Mouse (Mus musculus): ENCODE data around the gene Gm3239. TPM values are rescaled to one million over a fixed set of nuclear protein-coding genes. Genes with fewer than 3 reads are reported as not detected.
"Not testable (repeated sequence)": the region's sequence is repeated elsewhere in the genome, so short reads cannot be mapped to it uniquely, and the experiment has no call there.

Gene Gm3239
- 0.22 and 0.77 TPM in 2 replicates for polyA plus RNA-seq (2015; fragmentation: Nextera tagmentation; extraction: Ambion mirVana)

GRCm38 (mm10) chr14:4663892-4664291 is at the start of gene Gm3239:
Gene Gm3239 (plus strand): TSS chr14:4664192.
- not testable (repeated sequence) for H3K36me3 ChIP-seq; H3K9me3 ChIP-seq; H3K27me3 ChIP-seq; ATAC-seq (replicated peaks); H3K4me2 ChIP-seq (replicated peaks); H3K27ac ChIP-seq (replicated peaks); H3K9ac ChIP-seq (replicated peaks); H3K4me3 ChIP-seq; H3K4me1 ChIP-seq
- no CpG with 5 or more reads among the region's 2 CpGs for WGBS

GRCm38 (mm10) chr14:4632052-4632451 is 31.9 kb upstream of the Gm3239 start, which contains the start of gene Gm8159:
Gene Gm8159 (plus strand): TSS chr14:4632352.
- H3K4me3 ChIP-seq; H3K9me3 ChIP-seq; ATAC-seq (replicated peaks); H3K27me3 ChIP-seq; H3K4me2 ChIP-seq (replicated peaks); H3K4me1 ChIP-seq; H3K36me3 ChIP-seq; H3K9ac ChIP-seq (replicated peaks); H3K27ac ChIP-seq (replicated peaks): not testable (repeated sequence)
- WGBS: no CpG with 5 or more reads among the region's 2 CpGs

DNA sequence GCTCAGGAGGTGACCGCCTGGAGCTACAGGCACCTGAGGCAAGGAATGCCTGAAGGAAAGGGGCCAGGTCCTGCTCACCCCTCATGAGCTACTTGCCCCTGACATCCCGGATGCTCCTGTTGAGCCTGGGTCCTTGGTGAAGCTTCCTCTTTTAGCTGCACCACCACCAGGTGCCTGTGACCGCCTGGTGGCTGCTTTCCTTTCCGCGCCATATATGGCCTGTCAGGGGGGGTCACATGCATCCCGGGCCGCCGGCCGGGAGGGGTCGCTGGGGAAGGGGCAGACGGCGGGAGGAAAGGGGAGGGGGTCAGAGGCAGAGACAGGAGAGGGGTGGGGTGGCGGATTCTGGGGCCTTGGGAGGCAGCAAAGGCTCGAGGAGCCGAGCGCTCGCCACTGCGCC is 14.7 kb upstream of the Gm3239 start:
- peak overlapping the region; percentile 72 for H3K4me2 ChIP-seq (replicated peaks)
- H3K36me3 ChIP-seq; H3K27ac ChIP-seq (replicated peaks); H3K27me3 ChIP-seq; H3K4me1 ChIP-seq; H3K9ac ChIP-seq (replicated peaks); ATAC-seq (replicated peaks); H3K9me3 ChIP-seq: not testable (repeated sequence)
- H3K4me3 ChIP-seq: peak overlapping the region; percentile 40
- 3% methylated on average over 8 of the region's 18 CpGs for WGBS

DNA sequence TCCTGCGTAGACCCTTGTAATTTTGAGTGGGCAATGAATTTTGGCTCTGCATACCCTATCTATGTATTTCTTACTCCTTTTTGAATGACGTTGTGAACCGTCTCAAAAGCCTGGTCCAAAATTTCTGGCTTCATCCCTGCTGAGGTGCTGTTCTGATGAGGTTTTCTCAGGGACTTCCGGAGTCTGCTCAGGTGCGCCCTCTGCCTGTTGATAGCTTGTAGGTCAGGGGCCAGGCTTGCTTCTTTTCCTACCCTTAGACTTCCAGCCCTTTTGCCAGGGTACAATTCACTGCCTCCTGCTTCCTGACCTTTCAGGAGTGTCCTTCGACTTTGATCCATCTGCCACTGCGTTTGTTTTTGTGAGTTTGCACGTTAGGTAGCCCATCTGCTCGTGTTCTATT is 13.7 kb upstream of the Gm3239 start:
- H3K36me3 ChIP-seq; H3K27ac ChIP-seq (replicated peaks); H3K4me1 ChIP-seq; ATAC-seq (replicated peaks); H3K9ac ChIP-seq (replicated peaks); H3K27me3 ChIP-seq; H3K9me3 ChIP-seq; H3K4me3 ChIP-seq: not testable (repeated sequence)
- WGBS: 3% methylated on average over 6 of the region's 9 CpGs
- peak overlapping the region; percentile 72 for H3K4me2 ChIP-seq (replicated peaks)

DNA sequence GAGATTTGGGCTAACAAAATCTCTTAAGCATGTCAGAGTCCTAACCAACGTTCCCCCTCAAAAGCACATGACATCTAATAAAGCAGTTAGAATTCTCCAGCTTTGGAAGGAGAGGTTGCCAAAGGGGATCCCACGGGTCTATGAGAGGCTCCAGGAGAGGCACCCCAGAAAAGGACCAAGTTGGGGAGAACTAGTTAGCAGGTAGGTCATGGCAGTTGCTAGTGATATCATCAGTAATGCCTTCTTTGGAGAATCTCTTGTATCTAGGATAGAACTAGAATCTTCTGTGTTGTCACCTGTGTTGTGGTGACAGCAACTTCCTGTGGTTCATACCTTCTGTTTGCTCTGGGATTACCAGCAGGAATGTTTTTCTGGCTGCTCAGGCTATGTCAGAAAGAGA is 44.9 kb downstream of the Gm3239 start, which contains the start of gene Gm7876:
Gm7876 (plus strand) TSS at position 301 of the 400 bp plus-strand sequence.
- not testable (repeated sequence) for ATAC-seq (replicated peaks)

More for the DNA sequence above, 44.9 kb downstream of the Gm3239 start, which contains the start of gene Gm7876:
- H3K4me1 ChIP-seq; H3K27me3 ChIP-seq; H3K27ac ChIP-seq (replicated peaks); H3K9me3 ChIP-seq; H3K36me3 ChIP-seq; H3K4me3 ChIP-seq; H3K9ac ChIP-seq (replicated peaks); H3K4me2 ChIP-seq (replicated peaks): not testable (repeated sequence)
- 87% methylated on average over 1 of the region's 2 CpGs for WGBS

Other genes with a start within 250 kb of the Gm3239 start
- 3.5 and 4.0 TPM in 2 replicates for gene Gm3164, start 248.7 kb upstream of the Gm3239 start, polyA plus RNA-seq (2015; fragmentation: Nextera tagmentation; extraction: Ambion mirVana)
- gene Gm3173, start 233.2 kb upstream of the Gm3239 start, polyA plus RNA-seq (2015; fragmentation: Nextera tagmentation; extraction: Ambion mirVana): 0.47 and 1.4 TPM in 2 replicates
- not detected in 2 replicates for gene Gm3182, start 182.4 kb upstream of the Gm3239 start, polyA plus RNA-seq (2015; fragmentation: Nextera tagmentation; extraction: Ambion mirVana)
- not detected in 2 replicates for gene Gm3047, start 108.8 kb upstream of the Gm3239 start, polyA plus RNA-seq (2015; fragmentation: Nextera tagmentation; extraction: Ambion mirVana)
- not detected in 2 replicates for gene Gm8159, start 31.8 kb upstream of the Gm3239 start, polyA plus RNA-seq (2015; fragmentation: Nextera tagmentation; extraction: Ambion mirVana)
- not detected in 2 replicates for gene Gm7876, start 45.0 kb downstream of the Gm3239 start, polyA plus RNA-seq (2015; fragmentation: Nextera tagmentation; extraction: Ambion mirVana)
- gene Gm3252, start 62.6 kb downstream of the Gm3239 start, polyA plus RNA-seq (2015; fragmentation: Nextera tagmentation; extraction: Ambion mirVana): 1.9 and 2.3 TPM in 2 replicates
- not detected in 2 replicates for gene Gm9602, start 112.1 kb downstream of the Gm3239 start, polyA plus RNA-seq (2015; fragmentation: Nextera tagmentation; extraction: Ambion mirVana)
- gene Gm3269, start 173.9 kb downstream of the Gm3239 start, polyA plus RNA-seq (2015; fragmentation: Nextera tagmentation; extraction: Ambion mirVana): not detected in 2 replicates
- 2.3 and 3.2 TPM in 2 replicates for gene Gm3264, start 191.4 kb downstream of the Gm3239 start, polyA plus RNA-seq (2015; fragmentation: Nextera tagmentation; extraction: Ambion mirVana)
- gene Gm3278, start 228.2 kb downstream of the Gm3239 start, polyA plus RNA-seq (2015; fragmentation: Nextera tagmentation; extraction: Ambion mirVana): not detected in 2 replicates